Mouse (Mus musculus): Measurements from ENCODE around the gene Smim6. TPM values are rescaled to one million over a fixed set of nuclear protein-coding genes. Genes with fewer than 3 reads are reported as not detected.

The Smim6 gene
- polyA plus RNA-seq, 1 experiment = not detected

DNA sequence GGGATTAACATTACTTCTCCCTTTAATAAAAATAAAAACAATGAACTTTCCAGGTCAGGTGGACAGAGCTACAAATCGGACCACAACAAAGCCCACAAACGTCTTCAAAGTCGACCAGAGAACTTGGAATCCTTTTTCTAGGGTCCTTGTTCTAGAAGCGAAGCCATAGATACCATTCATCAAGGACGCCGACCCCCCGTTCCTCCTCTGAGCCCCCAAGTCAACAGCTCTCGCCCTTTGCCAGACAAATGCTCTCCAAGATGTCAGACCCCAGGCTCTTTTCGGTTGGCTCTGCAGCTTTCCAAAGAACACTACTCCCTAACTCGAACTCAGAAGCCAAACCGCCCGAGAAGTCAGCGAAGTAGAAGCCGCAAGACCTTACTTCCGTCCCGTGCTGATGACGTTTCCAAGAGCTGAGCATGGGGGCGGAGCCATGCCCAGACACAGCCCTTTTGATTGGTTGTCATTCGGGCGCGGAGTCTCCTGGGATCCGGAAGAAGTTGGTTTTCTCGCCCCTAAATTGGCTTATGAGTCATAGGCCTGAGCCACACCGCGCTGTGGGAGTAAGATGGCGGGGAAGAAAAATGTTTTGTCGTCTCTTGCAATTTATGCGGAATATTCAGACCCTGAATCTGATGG is 21.4 kb downstream of the Smim6 start, which contains the start of the genes Sap30bp and Recql5:
Gene Sap30bp, plus strand, starts transcription at position 175 of the 639 bp plus-strand sequence.
Gene Recql5, minus strand, starts transcription at position 370 of the 639 bp plus-strand sequence.
- DNase-seq (ENCODE audit: extremely low spot score in 1 of 2, low spot score in 1 of 2) = peak; percentile 97 to 99

DNA sequence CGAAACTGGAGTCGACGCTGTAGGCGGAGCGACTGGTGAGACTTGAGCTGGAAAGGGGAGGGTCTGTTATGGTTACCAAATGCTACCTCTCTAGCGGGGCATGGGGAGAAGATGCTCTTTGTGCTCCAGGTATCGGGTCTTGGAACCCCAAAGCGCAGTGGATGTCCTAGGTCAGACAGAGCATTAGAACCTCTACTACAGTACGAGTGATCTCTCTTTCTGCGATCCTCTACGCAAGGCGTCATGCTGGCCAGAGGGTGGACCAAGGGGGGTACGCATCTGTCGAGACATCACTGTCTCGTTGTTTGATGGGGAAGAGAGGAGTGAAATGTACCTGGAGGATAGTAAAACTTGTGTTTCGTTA is 21.9 kb downstream of the Smim6 start:
- no peak for DNase-seq (ENCODE audit: extremely low spot score in 1 of 2, low spot score in 1 of 2)

DNA sequence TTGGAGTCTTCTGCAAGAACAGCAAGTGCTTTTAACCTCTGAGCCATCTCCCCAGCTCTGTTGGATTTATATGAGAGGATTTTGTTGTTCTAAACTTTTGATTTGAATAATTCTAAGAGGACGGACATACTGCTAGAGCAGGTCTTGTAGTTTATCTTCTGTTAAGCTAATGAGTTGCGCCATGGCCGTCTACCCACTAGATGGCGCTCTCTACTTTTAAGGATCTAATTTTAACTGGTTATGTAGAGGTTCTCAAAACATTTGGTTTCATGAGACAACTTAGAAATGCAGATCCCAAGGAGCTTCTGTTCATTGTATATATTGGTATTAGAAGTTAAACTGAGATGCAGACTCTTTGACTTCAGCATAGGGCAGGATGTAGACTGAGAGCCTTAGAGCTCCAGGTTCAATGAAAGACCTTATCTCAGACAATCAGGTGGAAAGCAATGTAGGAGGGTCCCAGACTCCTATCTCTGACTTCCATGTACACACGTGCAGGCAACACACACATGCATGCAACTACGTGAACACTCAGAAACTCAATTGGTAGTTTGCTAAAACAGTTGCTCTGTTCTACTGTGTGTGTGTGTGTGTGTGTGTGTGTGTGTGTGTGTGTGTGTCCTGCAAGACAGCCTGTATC is 28.0 kb downstream of the Smim6 start:
- peak; percentile 35 to 91 for DNase-seq (ENCODE audit: extremely low spot score in 1 of 2, low spot score in 1 of 2)

DNA sequence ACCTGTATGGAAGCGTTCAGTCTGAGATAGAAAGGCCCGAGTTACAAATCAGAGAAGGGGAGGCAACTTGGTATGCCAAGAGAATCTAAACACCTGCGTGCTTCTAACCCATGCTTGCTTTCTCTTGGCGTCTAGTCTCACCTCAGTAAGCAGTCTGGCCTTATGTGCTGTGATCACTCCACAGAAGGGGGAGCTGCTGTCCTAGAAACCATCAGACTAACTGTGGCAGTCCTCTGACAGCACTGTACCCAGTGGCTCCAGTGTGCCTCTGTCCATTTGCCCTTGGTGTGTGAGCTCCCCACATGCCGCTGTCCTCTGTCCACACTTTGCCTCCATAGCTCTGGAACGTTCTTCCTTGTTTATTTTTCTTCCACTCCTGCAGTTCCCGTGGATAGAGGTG is 30.2 kb downstream of the Smim6 start:
- no peak for DNase-seq (ENCODE audit: extremely low spot score in 1 of 2, low spot score in 1 of 2)

DNA sequence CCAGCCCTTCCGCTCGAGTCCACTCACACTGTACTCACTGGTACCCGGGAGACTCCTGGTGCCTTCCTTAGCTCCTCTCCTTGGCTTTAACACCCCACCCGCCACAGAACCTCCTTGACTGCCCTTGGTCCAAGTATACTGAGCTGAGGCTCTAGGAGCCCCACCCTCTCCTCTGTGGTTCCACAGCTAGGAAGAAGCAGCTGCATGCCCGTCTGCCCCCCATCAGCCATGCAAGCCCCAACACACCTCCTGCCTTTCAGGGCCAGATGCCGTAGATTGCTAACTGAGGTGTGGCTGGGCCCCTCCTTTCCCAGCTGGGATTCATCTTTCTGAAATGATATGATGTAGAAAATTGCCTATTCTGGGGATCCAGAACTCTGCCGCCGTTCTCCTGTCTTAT is 33.4 kb downstream of the Smim6 start:
- DNase-seq (ENCODE audit: extremely low spot score in 1 of 2, low spot score in 1 of 2) = no peak

DNA sequence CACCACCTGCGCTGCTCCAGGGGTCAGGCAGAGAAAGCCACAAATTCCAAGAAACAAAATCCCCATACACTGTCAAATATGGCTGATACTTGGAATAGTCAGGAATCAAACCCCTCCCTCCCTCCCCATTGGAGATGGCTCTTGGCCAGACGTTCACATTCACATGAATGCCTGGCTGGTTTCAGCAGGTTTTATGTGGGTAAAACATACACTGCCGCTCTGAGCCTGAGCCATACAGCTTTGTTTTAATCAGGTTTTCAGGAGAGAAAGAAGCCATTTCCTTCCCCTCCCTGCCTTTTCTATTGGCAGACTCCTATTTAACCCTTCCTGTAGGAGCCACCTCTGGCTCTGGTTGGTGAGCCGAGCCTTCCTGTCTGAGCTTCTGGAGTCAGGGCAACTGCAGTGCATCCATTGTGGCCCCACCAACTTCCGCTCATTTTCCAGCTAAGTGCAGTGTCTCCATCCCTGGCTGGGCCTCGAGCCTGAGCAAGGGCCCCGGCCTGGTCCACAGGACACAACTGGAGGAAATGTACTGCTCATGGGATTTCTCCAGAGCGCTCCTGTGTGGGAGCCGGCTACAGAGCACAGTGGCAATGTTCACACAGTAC is 34.5 kb downstream of the Smim6 start:
- DNase-seq (ENCODE audit: extremely low spot score in 1 of 2, low spot score in 1 of 2) = no peak

DNA sequence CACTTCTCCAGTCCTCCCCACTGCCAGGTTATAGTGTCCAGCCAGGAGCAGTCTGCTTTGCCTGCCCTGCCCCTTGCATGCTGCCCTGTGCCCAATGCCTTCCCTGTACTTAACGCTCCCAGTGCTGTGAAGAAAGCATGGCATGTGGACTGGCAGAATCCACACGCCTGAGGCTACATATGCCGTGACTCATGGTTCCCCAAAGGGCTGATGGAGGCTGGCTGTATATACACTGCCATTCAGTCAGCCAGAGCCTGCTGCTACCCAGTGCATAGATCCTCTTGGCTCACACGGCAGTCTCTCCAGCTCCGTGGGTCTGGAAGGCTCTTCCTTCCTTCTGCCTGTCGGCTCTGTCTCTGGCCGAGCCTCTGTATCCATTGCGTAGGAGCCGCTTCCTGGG is 36.5 kb downstream of the Smim6 start:
- DNase-seq (ENCODE audit: extremely low spot score in 1 of 2, low spot score in 1 of 2) = no peak

DNA sequence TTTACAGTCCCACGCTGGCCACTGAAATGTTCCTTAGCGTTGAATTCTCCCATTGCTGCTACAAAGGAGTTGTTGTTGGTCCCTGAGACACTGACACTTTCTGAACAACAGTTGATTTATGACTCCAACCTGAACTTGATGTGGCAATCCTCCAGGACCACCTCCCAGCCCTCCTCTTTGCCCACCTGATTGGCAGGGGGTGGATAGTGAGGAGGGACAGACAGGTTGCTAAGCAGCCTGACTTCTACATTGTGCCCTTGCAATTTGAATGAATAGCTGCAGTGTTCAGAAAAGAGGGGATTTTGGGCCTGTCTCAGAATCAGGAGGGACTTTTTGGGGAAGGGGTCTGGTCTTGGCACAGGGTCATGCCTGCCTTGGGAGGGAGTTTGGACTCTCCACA is 38.9 kb downstream of the Smim6 start:
- no peak for DNase-seq (ENCODE audit: extremely low spot score in 1 of 2, low spot score in 1 of 2)

DNA sequence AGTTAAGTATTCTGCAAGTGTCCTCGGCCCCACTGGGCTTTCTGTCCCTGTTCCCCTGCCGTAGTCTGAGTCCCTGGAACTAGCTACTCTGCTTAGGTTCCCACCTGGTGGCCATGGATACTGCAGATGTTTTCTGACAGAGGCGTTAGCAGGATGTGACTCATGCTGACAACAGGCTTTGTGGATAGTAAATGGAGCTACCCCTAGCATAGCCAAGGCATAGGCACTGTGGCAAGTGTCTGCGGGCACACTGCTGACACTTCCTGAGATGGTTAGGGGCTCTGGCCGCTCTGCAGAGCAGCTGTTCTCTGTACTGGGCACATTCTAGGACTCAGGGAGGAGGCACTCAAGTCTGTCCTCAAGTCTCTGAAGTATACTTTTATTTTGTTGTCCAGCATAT is 42.9 kb downstream of the Smim6 start:
- DNase-seq (ENCODE audit: extremely low spot score in 1 of 2, low spot score in 1 of 2) = no peak

DNA sequence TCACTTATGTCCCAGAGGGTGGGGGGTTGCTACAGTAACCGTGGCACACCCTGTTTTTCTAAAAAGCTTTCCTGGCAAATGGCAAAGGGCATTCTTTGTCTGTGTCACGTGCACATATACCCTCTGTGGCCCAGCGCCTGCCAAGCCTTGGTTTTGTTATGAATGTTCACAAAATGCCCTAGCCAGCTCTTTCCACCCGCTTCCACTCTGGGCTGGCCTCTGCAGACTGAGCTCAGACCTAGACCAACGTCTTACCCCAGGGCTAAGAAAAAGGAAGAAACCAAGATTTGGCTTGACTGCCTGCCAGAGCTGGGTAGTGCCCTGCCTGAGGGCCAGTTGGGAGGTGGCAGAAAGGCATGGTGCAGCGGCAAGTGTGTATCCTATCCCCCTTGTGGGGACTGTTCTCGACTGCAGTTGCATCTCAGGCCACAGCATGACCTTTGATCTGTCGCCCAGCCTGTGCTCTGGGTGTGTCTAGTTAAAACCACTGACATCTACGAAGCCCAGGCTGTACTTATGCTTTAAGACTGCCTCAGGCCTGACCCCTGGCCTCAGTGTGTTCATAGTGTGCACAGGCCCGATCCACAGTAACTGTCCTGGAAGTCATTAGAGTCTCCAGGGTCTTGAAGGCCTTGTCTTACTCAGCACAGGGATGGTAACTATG is 43.5 kb downstream of the Smim6 start:
- DNase-seq (ENCODE audit: extremely low spot score in 1 of 2, low spot score in 1 of 2) = peak in 1 of 2 experiments; percentile 15

DNA sequence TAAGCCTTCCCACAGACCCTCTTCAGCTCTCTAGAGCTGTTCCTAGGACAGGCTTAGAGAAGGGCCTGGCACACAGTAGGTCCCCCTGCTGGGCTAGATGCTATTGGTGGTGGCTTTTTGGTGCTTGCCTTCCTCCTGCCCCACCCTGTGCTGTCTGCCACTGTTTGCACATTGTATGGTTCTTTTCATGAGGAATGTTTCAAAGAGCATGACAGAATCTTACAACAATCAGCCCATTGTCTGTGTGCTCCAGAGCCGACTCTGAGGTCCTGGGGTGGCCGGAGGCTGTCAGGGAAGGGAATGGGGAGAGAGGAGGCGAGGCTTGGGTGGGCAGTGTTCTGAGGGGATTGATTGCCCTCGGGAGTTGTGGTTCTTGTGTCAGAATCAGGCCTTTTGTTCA is 44.6 kb downstream of the Smim6 start:
- DNase-seq (ENCODE audit: extremely low spot score in 1 of 2, low spot score in 1 of 2) = peak in 1 of 2 experiments; percentile 16

DNA sequence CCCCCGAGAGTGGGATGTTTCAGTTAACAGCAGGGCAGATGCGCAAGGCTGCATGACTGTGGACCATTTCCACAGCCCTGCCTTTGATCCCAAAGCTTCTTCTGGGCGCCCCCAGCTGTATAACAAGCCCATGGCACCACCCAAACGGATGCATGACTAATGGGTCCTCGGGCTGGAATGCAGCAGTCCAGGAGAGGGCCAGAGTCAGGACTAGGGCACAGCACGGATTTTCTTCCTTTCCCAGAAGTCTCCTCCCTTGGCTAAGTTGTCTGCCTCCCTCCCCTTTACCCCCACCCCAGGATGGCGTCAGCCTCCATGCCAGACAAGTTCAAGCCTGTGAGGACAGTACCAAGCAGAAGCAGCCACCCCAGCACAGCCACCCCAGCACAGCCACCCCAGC is 46.2 kb downstream of the Smim6 start:
- no peak for DNase-seq (ENCODE audit: extremely low spot score in 1 of 2, low spot score in 1 of 2)

DNA sequence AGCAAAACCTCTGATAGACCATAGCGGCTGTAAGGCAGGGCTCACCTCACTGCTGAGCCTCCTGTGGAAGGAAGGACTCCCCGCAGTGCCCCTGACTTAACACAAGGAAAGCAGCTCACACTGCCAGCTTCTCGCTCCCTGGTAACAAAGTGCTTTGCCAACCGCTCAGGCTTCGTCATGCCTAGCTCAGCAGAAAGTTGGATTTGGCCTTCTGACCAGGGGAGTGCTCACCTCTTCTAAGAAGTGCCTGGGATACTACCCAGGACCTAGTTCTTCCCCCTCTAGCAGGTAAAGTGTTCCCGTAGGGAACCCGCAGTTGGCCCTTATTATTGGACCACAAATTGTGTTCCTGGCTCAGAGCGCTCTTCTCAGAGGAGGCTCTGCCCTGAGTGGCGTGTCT is 47.2 kb downstream of the Smim6 start:
- no peak for DNase-seq (ENCODE audit: extremely low spot score in 1 of 2, low spot score in 1 of 2)

DNA sequence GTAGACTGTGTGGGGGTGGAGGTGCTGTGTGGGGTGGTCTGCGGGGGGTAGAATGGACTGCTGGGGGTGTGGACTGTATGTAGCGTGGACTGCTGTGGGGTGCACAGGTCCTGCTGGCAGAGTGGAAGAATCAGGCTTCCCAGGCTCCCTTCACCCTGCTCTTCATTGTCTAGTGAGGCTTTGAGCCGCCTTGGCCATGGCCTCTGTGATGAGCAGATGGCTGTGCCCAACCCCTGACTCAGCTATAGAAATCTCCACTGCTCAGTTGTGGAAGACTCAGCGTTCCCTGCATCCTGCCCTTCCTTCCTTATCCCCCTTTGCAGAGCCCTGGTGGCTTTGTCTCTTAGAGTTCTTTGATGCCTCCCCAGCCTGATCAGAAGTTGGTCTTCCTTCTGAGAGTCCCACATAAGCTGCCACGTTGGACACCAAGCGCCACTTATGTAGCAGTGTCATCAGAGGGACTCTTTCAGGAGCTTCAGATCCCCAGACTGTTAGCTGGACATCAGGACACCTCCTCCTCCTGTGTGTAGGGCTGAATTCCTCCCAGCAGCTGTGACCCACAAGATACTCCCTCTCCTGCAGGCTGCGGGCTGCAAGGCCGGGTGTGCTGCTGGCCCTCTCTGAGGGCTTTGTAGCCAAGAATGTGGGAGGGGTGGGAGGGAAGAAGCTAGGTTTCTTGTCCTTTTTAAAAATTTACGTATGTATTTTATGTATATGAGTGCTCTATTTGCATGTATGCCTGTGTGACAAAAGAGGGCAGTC is 51.0 kb downstream of the Smim6 start:
- no peak for DNase-seq (ENCODE audit: extremely low spot score in 1 of 2, low spot score in 1 of 2)

Other genes with a start within 250 kb of the Smim6 start
- gene Grb2, start 203.4 kb upstream of the Smim6 start, polyA plus RNA-seq (2012; rRNA removed) = 194 and 200 TPM in 2 replicates
- gene Tmem94, start 146.6 kb upstream of the Smim6 start, polyA plus RNA-seq (2012; rRNA removed) = 49.7 and 57.3 TPM in 2 replicates
- gene Caskin2, start 98.4 kb upstream of the Smim6 start, polyA plus RNA-seq (2012; rRNA removed) = 25.8 and 29.3 TPM in 2 replicates
- 15.6 and 16.8 TPM in 2 replicates for gene Tsen54, start 97.3 kb upstream of the Smim6 start, polyA plus RNA-seq (2012; rRNA removed)
- gene Llgl2, start 88.0 kb upstream of the Smim6 start, polyA plus RNA-seq (2012; rRNA removed) = 2.8 and 3.2 TPM in 2 replicates
- gene Myo15b, start 53.6 kb upstream of the Smim6 start, polyA plus RNA-seq (2012; rRNA removed) = 0.55 and 1.1 TPM in 2 replicates
- 0.64 TPM in 1 of 2 replicates, not detected in the other for gene Smim5, start 12.1 kb upstream of the Smim6 start, polyA plus RNA-seq (2012; rRNA removed)
- 71.9 and 89.0 TPM in 2 replicates for gene Sap30bp, start 21.3 kb downstream of the Smim6 start, polyA plus RNA-seq (2012; rRNA removed)
- gene Recql5, start 21.5 kb downstream of the Smim6 start, polyA plus RNA-seq (2012; rRNA removed) = 28.4 and 31.7 TPM in 2 replicates
- gene Itgb4, start 62.7 kb downstream of the Smim6 start, polyA plus RNA-seq (2012; rRNA removed) = 5.7 and 7.2 TPM in 2 replicates
- gene Galk1, start 100.7 kb downstream of the Smim6 start, polyA plus RNA-seq (2012; rRNA removed) = 17.6 and 19.3 TPM in 2 replicates
- 347 and 369 TPM in 2 replicates for gene H3f3b, start 115.9 kb downstream of the Smim6 start, polyA plus RNA-seq (2012; rRNA removed)
- gene Unk, start 118.3 kb downstream of the Smim6 start, polyA plus RNA-seq (2012; rRNA removed) = 35.4 and 38.1 TPM in 2 replicates
- 0.84 and 0.90 TPM in 2 replicates for gene Unc13d, start 165.9 kb downstream of the Smim6 start, polyA plus RNA-seq (2012; rRNA removed)
- gene Wbp2, start 175.0 kb downstream of the Smim6 start, polyA plus RNA-seq (2012; rRNA removed) = 391 and 407 TPM in 2 replicates
- gene Trim47, start 215.2 kb downstream of the Smim6 start, polyA plus RNA-seq (2012; rRNA removed) = 6.2 and 7.4 TPM in 2 replicates
- gene Trim65, start 219.1 kb downstream of the Smim6 start, polyA plus RNA-seq (2012; rRNA removed) = 6.2 and 6.3 TPM in 2 replicates
- 36.1 and 44.3 TPM in 2 replicates for gene Mrpl38, start 226.9 kb downstream of the Smim6 start, polyA plus RNA-seq (2012; rRNA removed)